Mouse (Mus musculus) C2C12 (cell line): ENCODE data around the gene Atp5l.

Experiments
- CEBPB ChIP-seq: IDR thresholded peaks from one replicate; pipeline ENCODE4 v1.6.1; 2011; ENCODE audit warnings: low read depth, mild to moderate bottlenecking, control low read depth, moderate library complexity
- CTCF ChIP-seq: IDR thresholded peaks from one replicate; pipeline ENCODE4 v1.5.1; 2011; ENCODE audit not compliant: control insufficient read depth, insufficient read depth, insufficient read length
- MAX ChIP-seq: IDR thresholded peaks from one replicate; pipeline ENCODE4 v1.6.1; 2011; ENCODE audit warnings: mild to moderate bottlenecking, control low read depth
- MYOG ChIP-seq: IDR thresholded peaks from one replicate; pipeline ENCODE4 v1.6.1; 2011; ENCODE audit not compliant: control insufficient read depth, insufficient read length; ENCODE audit errors: extremely low read depth
- USF1 ChIP-seq: IDR thresholded peaks from one replicate; pipeline ENCODE4 v1.6.1; 2011; ENCODE audit warnings: low read depth, mild to moderate bottlenecking, control low read depth, moderate library complexity

DNA sequence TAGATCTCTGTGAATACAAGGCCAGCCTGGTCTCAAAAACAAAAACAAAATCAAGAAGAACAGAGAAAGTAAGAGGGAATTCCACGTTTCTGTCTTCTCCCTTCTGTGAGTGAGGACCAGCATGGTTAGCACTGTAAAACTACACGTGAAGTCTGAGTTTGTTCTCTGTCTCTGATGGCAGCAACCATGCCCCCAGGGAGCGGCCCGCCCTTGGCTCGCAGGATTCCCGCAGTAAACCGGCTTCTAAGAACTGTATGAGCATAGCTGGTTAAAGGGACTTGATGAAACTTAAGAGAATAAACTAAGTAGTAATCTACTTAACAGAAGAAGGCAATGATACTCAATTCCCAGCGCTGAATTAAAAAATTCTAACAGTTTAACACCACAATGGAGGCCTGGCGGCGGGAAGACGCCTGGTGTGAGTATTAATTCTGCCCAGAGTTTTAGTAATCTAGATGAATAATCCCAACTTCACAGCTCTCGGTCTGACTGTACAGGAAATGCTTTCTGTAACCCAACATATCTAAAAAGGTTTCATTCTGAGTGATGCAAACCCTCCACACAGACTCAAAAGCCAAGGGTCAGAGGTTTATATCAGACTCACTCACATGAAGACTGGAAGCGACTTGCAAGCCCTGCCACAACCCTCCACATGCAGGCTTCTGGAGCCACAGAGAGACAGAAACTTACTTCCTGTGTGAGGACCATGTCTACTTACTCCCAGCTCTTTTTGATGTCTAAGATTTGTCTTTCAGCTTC lies 52.0 kb downstream of the Atp5l start:
- TF ChIP-seq CTCF (no peak), USF1 (no peak), CEBPB (no peak), MYOG (no peak), MAX (no peak)
